Mouse (Mus musculus) midbrain, embryonic 14.5 days (tissue): ENCODE measurements around the gene Arl11. TPM values are rescaled to one million over a fixed set of nuclear protein-coding genes. Genes with fewer than 3 reads are reported as not detected.
A peak's percentile ranks its signal among the peaks of the same experiment; 100 is the strongest.

Experiments used
- ATAC-seq: fragments of 200-750 bp; cut with Nextera tagmentation; 2 replicates; pipeline ENCODE4 v1.8.0; 2017; ENCODE audit warnings: moderate number of reproducible peaks, moderate library complexity; ENCODE audit not compliant: low FRiP score, low TSS enrichment
- DNase-seq: peaks from one replicate; pipeline ENCODE4 v3.0.0-alpha.2; 2015
- H3K27ac ChIP-seq: fragments of 300-500 bp; sonication (generic); replicated peaks from 2 replicates; pipeline ENCODE4 v1.5.1; 2014; ENCODE audit warnings: mild to moderate bottlenecking, low read depth, low read length, moderate library complexity
- H3K27me3 ChIP-seq: fragments of 300-500 bp; sonication (generic); 2 replicates; pipeline ENCODE4 v1.6.1; 2014; ENCODE audit warnings: low read length, control low read depth, mixed read lengths; ENCODE audit not compliant: control insufficient read depth, insufficient read depth
- H3K36me3 ChIP-seq: fragments of 300-500 bp; sonication (generic); 2 replicates; pipeline ENCODE4 v1.6.1; 2014; ENCODE audit warnings: low read length, control low read depth; ENCODE audit not compliant: control insufficient read depth, insufficient read depth
- H3K4me1 ChIP-seq: fragments of 300-500 bp; sonication (generic); 2 replicates; pipeline ENCODE4 v1.6.1; 2014; ENCODE audit warnings: mild to moderate bottlenecking, antibody characterized with exemption, low read length, control low read depth; ENCODE audit not compliant: control insufficient read depth, insufficient read depth
- H3K4me2 ChIP-seq: fragments of 300-500 bp; sonication (generic); 2 replicates; pipeline ENCODE4 v1.6.1; 2014; ENCODE audit warnings: mild to moderate bottlenecking, low read length, moderate library complexity
- H3K4me3 ChIP-seq: fragments of 300-500 bp; sonication (generic); replicated peaks from 2 replicates; pipeline ENCODE4 v1.5.1; 2014; ENCODE audit warnings: low read depth, low read length
- H3K9ac ChIP-seq: fragments of 300-500 bp; sonication (generic); replicated peaks from 2 replicates; pipeline ENCODE4 v1.6.1; 2014; ENCODE audit warnings: mild to moderate bottlenecking, low read length, moderate library complexity
- H3K9me3 ChIP-seq: fragments of 300-500 bp; sonication (generic); 2 replicates; pipeline ENCODE4 v1.6.1; 2016; ENCODE audit warnings: low read length, control low read depth, mixed read lengths; ENCODE audit not compliant: control insufficient read depth
- WGBS: fragments of 180-500 bp; shearing (Covaris S2); extraction: QIAGEN DNeasy Blood & Tissue Kit; methylation state at CpG from one replicate; pipeline ENCODE4 v1.1.7; 2014; 5-methylcytosine and 5-hydroxymethylcytosine counted together
- polyA plus RNA-seq: library from polyadenylated mRNA; unstranded; fragments of >200 nt; fragmentation: Nextera tagmentation; extraction: Ambion mirVana; gene quantifications from 2 replicates; pipeline ENCODE4 v1.2.1, GENCODE M21; 2014

Gene Arl11
- 0.47 TPM in 1 of 2 replicates, not detected in the other for polyA plus RNA-seq

- Histone ChIP-seq H3K9ac (no peak within 1 kb of the TSS), H3K4me1 (no peaks in the 10 kb centered on the region), H3K27ac (no peak within 1 kb of the TSS), H3K36me3 (no peaks in the 10 kb centered on the region), H3K9me3 (no peaks in the 10 kb centered on the region), H3K27me3 (no peaks in the 10 kb centered on the region), H3K4me3 (no peak within 1 kb of the TSS), H3K4me2 (no peak within 1 kb of the TSS)
- DNase-seq (no peak), ATAC-seq (no peak)
- 77% methylated on average over 6 of the region's 6 CpGs for WGBS
Measured at GRCm38 (mm10) chr14:61309593-61309992, at the start of gene Arl11. Arl11 (plus strand) TSS chr14:61309753.

- no peak overlapping the region for H3K27ac ChIP-seq
- 55% methylated on average over 5 of the region's 5 CpGs for WGBS
- no peaks in the 10 kb centered on the region for H3K36me3 ChIP-seq
- DNase-seq (no peak), ATAC-seq (no peak)
- H3K9ac ChIP-seq, result no peak overlapping the region
- H3K4me1 ChIP-seq, result no peaks in the 10 kb centered on the region
- H3K27me3 ChIP-seq, result no peaks in the 10 kb centered on the region
- no peaks in the 10 kb centered on the region for H3K9me3 ChIP-seq
- H3K4me3 ChIP-seq, result no peak overlapping the region
- H3K4me2 ChIP-seq, result no peak overlapping the region
Measured at GRCm38 (mm10) chr14:61267908-61268475, 41.6 kb upstream of the Arl11 start.

DNA sequence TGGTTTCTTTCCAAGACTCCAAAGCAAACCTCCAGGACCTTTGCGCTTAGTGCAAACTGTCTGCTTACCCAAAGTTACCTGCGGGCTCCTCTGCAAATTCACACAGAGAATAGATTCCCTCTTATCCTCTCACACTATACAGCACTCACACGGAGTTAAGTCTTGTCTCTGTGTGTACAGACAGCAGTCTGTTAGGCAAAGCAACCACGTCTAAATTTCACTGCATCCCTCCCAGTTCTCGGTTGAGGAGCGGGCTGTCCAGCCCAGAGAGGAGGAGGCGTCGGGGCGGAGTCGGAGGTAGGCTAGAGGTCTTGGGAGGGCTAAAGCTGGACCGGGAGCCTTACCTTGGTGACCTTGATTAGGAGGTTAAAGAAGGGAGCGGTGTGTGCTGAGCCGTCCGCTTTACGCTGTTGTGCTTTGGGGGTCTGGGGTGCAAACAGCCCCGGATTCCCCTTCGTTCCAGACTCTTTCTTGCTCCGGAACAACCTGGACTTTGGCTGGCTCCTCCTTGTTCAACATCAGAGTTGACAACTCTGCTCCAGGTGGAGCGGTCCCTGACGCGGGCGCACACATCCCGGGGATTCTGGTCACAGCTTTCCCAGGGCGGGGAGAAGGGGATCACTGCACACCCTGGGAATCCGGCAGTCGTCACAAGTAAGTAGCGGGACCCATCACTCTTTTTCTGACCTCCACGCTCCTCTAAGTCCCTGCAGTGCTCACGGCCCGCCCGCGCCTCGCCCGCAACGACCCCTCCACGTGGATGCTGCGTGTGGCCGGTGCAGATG lies 34.9 kb upstream of the Arl11 start:
- peak overlapping the region; percentile 13; the same call in 1 of the 2 replicates for H3K4me3 ChIP-seq
- peak overlapping the region; percentile 48 for H3K4me2 ChIP-seq
- H3K36me3 ChIP-seq, result no peaks in the 10 kb centered on the region
- no peak for ATAC-seq
- H3K9ac ChIP-seq, result 0 out of 2 replicates have a peak overlapping the region, but pooled peaks have one; percentile 16
- peaks cover 23% of the 10 kb centered on the region for H3K27me3 ChIP-seq
- no peak overlapping the region for H3K27ac ChIP-seq
- no peaks in the 10 kb centered on the region for H3K9me3 ChIP-seq
- H3K4me1 ChIP-seq, result peaks cover 7% of the 10 kb centered on the region; the same call in 1 of the 2 replicates
- peak; percentile 4 for DNase-seq
- WGBS, result 9% methylated on average over 38 of the region's 38 CpGs

GRCm38 (mm10) chr14:61277285-61277684 lies 32.3 kb upstream of the Arl11 start:
- peaks cover 23% of the 10 kb centered on the region for H3K27me3 ChIP-seq
- peak; percentile 24 for DNase-seq
- no peak overlapping the region for H3K9ac ChIP-seq
- H3K4me3 ChIP-seq, result no peak overlapping the region
- H3K4me1 ChIP-seq, result peaks cover 7% of the 10 kb centered on the region; the same call in 1 of the 2 replicates
- H3K4me2 ChIP-seq, result no peak overlapping the region
- H3K9me3 ChIP-seq, result no peaks in the 10 kb centered on the region
- no peak overlapping the region for H3K27ac ChIP-seq
- no peak for ATAC-seq
- WGBS, result 56% methylated on average over 1 of the region's 1 CpGs
- H3K36me3 ChIP-seq, result no peaks in the 10 kb centered on the region

DNA sequence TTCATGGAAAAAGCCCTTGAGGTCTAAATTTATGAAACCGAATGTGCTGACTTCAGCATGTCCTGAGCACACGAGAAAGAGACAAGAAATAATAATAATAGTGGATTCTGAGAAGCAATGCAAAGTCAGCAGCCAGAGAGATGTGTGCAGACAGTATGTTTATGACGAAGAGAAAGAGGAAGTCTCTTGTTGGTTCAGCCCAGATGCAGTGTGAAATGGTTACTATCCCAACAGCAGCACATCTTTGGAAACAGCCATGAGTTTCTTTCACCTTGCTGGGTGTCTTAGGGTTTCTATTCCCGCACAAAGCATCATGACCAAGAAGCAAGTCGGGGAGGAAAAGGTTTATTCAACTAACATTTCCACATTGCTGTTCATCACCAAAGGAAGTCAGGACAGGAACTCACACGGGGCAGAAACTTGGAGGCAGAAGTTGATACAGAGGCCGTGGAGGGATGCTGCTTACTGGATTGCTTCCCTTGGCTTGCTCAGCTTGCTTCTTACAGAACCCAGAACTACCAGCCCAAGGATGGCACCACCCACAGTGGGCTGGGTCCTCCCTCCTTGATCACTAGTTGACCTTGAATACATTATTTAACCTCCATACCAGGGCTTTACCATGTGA lies 30.8 kb upstream of the Arl11 start:
- H3K27me3 ChIP-seq, result peaks cover 21% of the 10 kb centered on the region
- no peak overlapping the region for H3K9ac ChIP-seq
- H3K36me3 ChIP-seq, result no peaks in the 10 kb centered on the region
- no peaks in the 10 kb centered on the region for H3K9me3 ChIP-seq
- H3K4me3 ChIP-seq, result no peak overlapping the region
- H3K27ac ChIP-seq, result no peak overlapping the region
- H3K4me1 ChIP-seq, result peaks cover 7% of the 10 kb centered on the region; the same call in 1 of the 2 replicates
- ATAC-seq, result no peak
- H3K4me2 ChIP-seq, result no peak overlapping the region
- WGBS, result 88% methylated on average over 7 of the region's 7 CpGs
- DNase-seq, result no peak

GRCm38 (mm10) chr14:61288606-61289286 lies 20.8 kb upstream of the Arl11 start:
- H3K9ac ChIP-seq, result no peak overlapping the region
- H3K4me3 ChIP-seq, result no peak overlapping the region
- H3K27me3 ChIP-seq, result no peaks in the 10 kb centered on the region
- WGBS, result 66% methylated on average over 19 of the region's 19 CpGs
- H3K4me1 ChIP-seq, result no peaks in the 10 kb centered on the region
- no peak overlapping the region for H3K4me2 ChIP-seq
- no peak for ATAC-seq
- no peak for DNase-seq
- H3K27ac ChIP-seq, result no peak overlapping the region
- H3K9me3 ChIP-seq, result no peaks in the 10 kb centered on the region
- no peaks in the 10 kb centered on the region for H3K36me3 ChIP-seq

DNA sequence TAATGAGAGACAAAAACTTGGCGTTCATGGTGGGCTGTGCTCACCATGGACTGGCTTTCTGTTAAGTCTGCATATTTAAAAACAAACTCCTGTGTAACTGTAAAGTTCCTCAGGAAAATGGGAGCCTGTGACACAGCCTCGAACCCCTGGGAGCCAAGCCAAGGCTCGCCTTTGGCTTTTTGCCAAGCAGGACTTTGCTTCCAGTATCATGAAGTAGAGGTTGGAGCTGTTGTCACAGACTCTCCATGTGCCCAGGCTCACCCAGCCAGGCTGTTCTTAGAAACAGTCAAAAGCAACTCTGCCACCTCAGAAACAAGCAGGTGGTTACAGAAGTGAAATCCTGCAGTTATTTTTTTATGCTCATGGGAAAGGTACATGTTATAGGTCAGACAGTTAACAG lies 18.9 kb upstream of the Arl11 start:
- H3K4me1 ChIP-seq, result no peaks in the 10 kb centered on the region
- ATAC-seq (no peak), DNase-seq (peak; percentile 9)
- no peaks in the 10 kb centered on the region for H3K9me3 ChIP-seq
- no peak overlapping the region for H3K4me3 ChIP-seq
- H3K36me3 ChIP-seq, result no peaks in the 10 kb centered on the region
- 69% methylated on average over 3 of the region's 3 CpGs for WGBS
- no peak overlapping the region for H3K4me2 ChIP-seq
- H3K27me3 ChIP-seq, result no peaks in the 10 kb centered on the region
- H3K9ac ChIP-seq, result no peak overlapping the region
- no peak overlapping the region for H3K27ac ChIP-seq

DNA sequence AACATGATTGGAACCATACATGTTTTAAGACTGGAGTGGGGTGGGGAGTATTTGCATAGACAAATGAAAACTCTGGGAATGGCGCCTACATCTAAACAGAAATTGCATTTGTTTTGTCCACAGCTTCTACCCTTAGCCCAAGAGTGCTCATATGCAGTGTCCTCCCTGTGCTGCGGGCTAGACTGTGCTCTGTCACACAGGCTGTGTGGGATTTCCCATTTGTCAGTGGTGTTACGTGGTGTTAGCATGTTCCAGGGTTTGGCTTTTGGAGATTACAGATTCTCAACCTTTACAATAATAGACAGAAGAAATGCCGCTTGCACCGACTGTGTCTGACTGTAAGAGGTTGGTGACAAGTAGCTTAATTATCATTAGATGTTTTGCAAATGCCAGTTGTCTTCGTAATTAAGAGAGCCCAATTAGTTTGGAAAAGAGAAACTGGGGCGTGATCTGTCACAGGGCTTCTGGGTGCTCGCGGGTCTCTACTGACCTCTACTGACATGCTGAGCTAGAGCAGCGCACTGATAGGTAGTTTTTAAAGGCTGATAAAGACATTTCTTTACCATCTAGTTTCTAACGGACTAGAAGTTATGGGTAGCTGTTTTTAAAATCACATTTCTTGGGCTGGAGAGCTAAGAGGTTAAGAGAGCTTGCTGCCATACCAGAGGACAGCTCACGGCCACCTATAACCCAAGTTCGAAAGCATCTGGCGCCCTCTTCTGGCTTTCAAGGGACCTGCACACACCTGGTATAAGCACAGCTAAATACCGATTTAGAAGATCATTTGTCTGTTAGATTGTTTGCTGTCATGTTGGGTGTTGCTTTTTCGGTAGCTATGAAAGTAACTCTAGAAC lies 15.4 kb upstream of the Arl11 start:
- no peak overlapping the region for H3K27ac ChIP-seq
- no peaks in the 10 kb centered on the region for H3K36me3 ChIP-seq
- WGBS, result 51% methylated on average over 16 of the region's 16 CpGs
- H3K4me3 ChIP-seq, result no peak overlapping the region
- peak; percentile 73 for DNase-seq
- no peak for ATAC-seq
- H3K4me2 ChIP-seq, result no peak overlapping the region
- H3K9me3 ChIP-seq, result no peaks in the 10 kb centered on the region
- H3K27me3 ChIP-seq, result no peaks in the 10 kb centered on the region
- H3K9ac ChIP-seq, result no peak overlapping the region
- H3K4me1 ChIP-seq, result no peaks in the 10 kb centered on the region
